Mouse (Mus musculus) myocyte (in vitro differentiated cells): ENCODE measurements around the gene Il22ra1.

Source experiments
- CEBPB ChIP-seq: IDR thresholded peaks from 2 replicates; pipeline ENCODE4 v1.6.1; 2011; ENCODE audit warnings: mild to moderate bottlenecking, moderate library complexity; ENCODE audit not compliant: poor library complexity, insufficient read depth, severe bottlenecking
- MYOD1 ChIP-seq, 3 experiments: IDR thresholded peaks; one replicate each; pipeline ENCODE4 v1.6.1; 2011; ENCODE audit warnings: control low read depth in 2 of 3, low read depth in 2 of 3, mild to moderate bottlenecking in 2 of 3, moderate library complexity in 1 of 3; ENCODE audit not compliant: insufficient read length in 2 of 3, control insufficient read depth in 1 of 3
- MYOG ChIP-seq, 3 experiments: IDR thresholded peaks; one replicate each; pipeline ENCODE4 v1.6.1; 2011; ENCODE audit warnings: control low read depth in 2 of 3, low read depth in 2 of 3, mild to moderate bottlenecking in 2 of 3; ENCODE audit not compliant: insufficient read length in 2 of 3, control insufficient read depth in 1 of 3, insufficient read depth in 1 of 3
- POLR2A ChIP-seq: IDR thresholded peaks from one replicate; pipeline ENCODE4 v1.6.1; 2011; ENCODE audit warnings: low read depth, mild to moderate bottlenecking, control low read depth, moderate library complexity; ENCODE audit not compliant: insufficient read length
- POLR2AphosphoS2 ChIP-seq: IDR thresholded peaks from one replicate; pipeline ENCODE4 v1.6.1; 2011; ENCODE audit warnings: low read depth, control low read depth; ENCODE audit not compliant: insufficient read length

DNA sequence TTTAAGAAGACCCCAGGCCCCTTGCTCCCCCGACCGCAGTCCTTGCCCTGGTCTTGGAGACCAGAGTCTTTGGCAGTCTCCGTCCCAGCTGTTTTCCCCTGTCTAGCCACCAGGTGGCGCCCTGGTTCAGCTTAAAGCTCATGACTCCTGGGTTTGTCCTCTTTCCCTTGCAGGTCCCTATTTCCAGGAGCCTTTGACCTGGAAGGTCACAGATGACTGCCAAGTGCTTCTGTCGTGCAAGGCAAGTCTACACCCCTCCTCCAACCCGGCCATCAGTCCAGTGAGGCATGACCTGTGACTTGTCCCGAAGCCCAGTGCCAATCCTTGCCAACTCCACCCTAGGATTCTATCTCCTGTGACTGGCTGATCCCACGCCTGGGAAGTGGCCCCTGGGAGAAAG lies 73.6 kb downstream of the Il22ra1 start:
- no peak for TF ChIP-seq POLR2A
- TF ChIP-seq POLR2AphosphoS2, result no peak
- no peak for TF ChIP-seq CEBPB
- no peak for TF ChIP-seq MYOG (IDR thresholded peaks at IDR 0.05; ENCODE audit: control insufficient read depth in 1 of 3, insufficient read depth in 1 of 3, insufficient read length in 2 of 3, low read depth in 2 of 3)
- no peak for TF ChIP-seq MYOD1 (IDR thresholded peaks at IDR 0.05; ENCODE audit: control insufficient read depth in 1 of 3, insufficient read length in 2 of 3, low read depth in 2 of 3)
